In the genomic region with DNA sequence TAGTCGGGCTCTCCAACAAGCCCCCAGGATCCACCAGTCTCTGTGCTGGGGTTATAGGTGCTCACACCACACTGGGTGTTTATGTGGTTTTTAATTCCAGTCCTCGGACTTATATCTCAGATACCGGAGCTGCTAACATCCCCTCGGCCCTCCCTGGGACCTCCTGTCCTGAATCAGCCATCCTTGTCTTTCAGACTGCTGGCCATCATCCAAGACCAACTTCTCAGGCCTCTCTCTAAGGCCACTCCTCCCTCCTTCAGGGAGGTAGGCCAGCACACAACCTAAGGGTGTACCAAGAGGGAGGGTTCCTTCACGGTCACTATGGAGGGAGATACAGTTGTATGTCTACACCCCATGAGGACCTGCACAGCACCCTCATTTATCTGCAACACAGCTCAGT, we compare ENCODE assay signal across 18 mouse cellular contexts. TPM values are rescaled to one million over a fixed set of nuclear protein-coding genes. Genes with fewer than 3 reads are reported as not detected.
DNase-seq lines count a peak whose midpoint lies in the region; ATAC-seq and TF ChIP-seq lines count a peak whose summit lies in the region.
"Had no signal": no experiment of that assay in that cellular context is flagged by ENCODE, and none has a peak within 500 bp of the region (broad histone marks: within the 10 kb centered on the region; RNA-seq: fewer than 3 reads in every experiment).

No protein-coding gene starts in this region.

- WGBS in kidney, postnatal 0 days: 27% methylated on average over 5 of the region's 5 CpGs
- 27% methylated on average over 5 of the region's 5 CpGs for WGBS in kidney, embryonic 16.5 days
- 32% methylated on average over 5 of the region's 5 CpGs for WGBS in lung, embryonic 15.5 days
- 58% methylated on average over 5 of the region's 5 CpGs for WGBS in lung, adult 2 months
- 59% methylated on average over 5 of the region's 5 CpGs for WGBS in stomach, postnatal 0 days

- no peaks in the 10 kb centered on the region for H3K36me3 ChIP-seq in kidney, postnatal 0 days (ENCODE audit: insufficient read depth, low read length)
- H3K36me3 ChIP-seq in kidney, embryonic 16.5 days (ENCODE audit: insufficient read depth, low read length): no peaks in the 10 kb centered on the region
- H3K36me3 ChIP-seq in lung, embryonic 15.5 days: no peaks in the 10 kb centered on the region
- no peaks in the 10 kb centered on the region for H3K36me3 ChIP-seq in stomach, postnatal 0 days (ENCODE audit: control insufficient read depth, insufficient read depth, low read length)
- H3K36me3 ChIP-seq: embryonic facial prominence, embryonic 13.5 days had no signal

- no peak for TF ChIP-seq CTCF in kidney, postnatal 0 days (IDR thresholded peaks at IDR 0.05; ENCODE audit: low read depth)
- TF ChIP-seq CTCF in lung, adult 2 months (IDR thresholded peaks at IDR 0.05; ENCODE audit: insufficient read depth, low read length): no peak
- no peak for TF ChIP-seq CTCF in stomach, postnatal 0 days (IDR thresholded peaks at IDR 0.05; ENCODE audit: low read depth)

- peak; percentile 63 for DNase-seq in kidney, postnatal 0 days (ENCODE audit: low spot score)
- no peak for DNase-seq in lung, adult 2 months
- DNase-seq in NIH3T3 (ENCODE audit: low read depth): peak; percentile 41
- DNase-seq in stomach, postnatal 0 days (ENCODE audit: low spot score): no peak
- DNase-seq: adrenal gland, adult 2 months; adrenal gland, postnatal 25 days; cerebellum, adult 18-20 months; cerebellum, adult 9-11 months; cerebellum, postnatal 36 days; forebrain, postnatal 0 days; gastrocnemius, postnatal 14 days; heart, adult 2 months; heart, postnatal 36 days had no signal

- peak; percentile 33; the same call in 1 of the 2 replicates for ATAC-seq in kidney, postnatal 0 days (replicated peaks; ENCODE audit: low FRiP score, low read depth)
- no peak for ATAC-seq in kidney, embryonic 16.5 days (ENCODE audit: low FRiP score, low TSS enrichment)
- peak; percentile 28; the same call in 1 of the 2 replicates for ATAC-seq in lung, embryonic 15.5 days (ENCODE audit: borderline replicate concordance, extremely low read depth, low FRiP score, low TSS enrichment)
- ATAC-seq in stomach, postnatal 0 days (ENCODE audit: low FRiP score, low TSS enrichment): no peak
- ATAC-seq: forebrain, embryonic 13.5 days; forebrain, postnatal 0 days had no signal

- no peak for TF ChIP-seq POLR2A in lung, adult 2 months (IDR thresholded peaks at IDR 0.05; ENCODE audit: borderline replicate concordance, extremely low read depth, low read depth, low read length)

- TF ChIP-seq EP300 in stomach, postnatal 0 days (optimal IDR thresholded peaks at IDR 0.05): no peak

- no peak overlapping the region for H3K4me3 ChIP-seq in kidney, postnatal 0 days (replicated peaks; ENCODE audit: low read depth, low read length)
- no peak overlapping the region for H3K4me3 ChIP-seq in kidney, embryonic 16.5 days (ENCODE audit: low read length)
- H3K4me3 ChIP-seq in lung, embryonic 15.5 days: no peak overlapping the region
- H3K4me3 ChIP-seq in lung, adult 2 months (replicated peaks; ENCODE audit: extremely low read depth, low read depth, low read length): no peak overlapping the region
- H3K4me3 ChIP-seq in stomach, postnatal 0 days (ENCODE audit: low read depth, low read length): no peak overlapping the region
- H3K4me3 ChIP-seq: embryonic facial prominence, embryonic 13.5 days; forebrain, embryonic 13.5 days; heart, adult 2 months had no signal

- no peak overlapping the region for H3K27ac ChIP-seq in kidney, postnatal 0 days
- H3K27ac ChIP-seq in kidney, embryonic 16.5 days (ENCODE audit: low read length): no peak overlapping the region
- H3K27ac ChIP-seq in lung, embryonic 15.5 days: no peak overlapping the region
- 0 out of 2 replicates have a peak overlapping the region, but pooled peaks have one; percentile 2 for H3K27ac ChIP-seq in stomach, postnatal 0 days (replicated peaks)
- H3K27ac ChIP-seq: embryonic facial prominence, embryonic 13.5 days; forebrain, embryonic 13.5 days; heart, adult 2 months had no signal

- no peak overlapping the region for H3K4me2 ChIP-seq in kidney, postnatal 0 days (ENCODE audit: low read length)
- H3K4me2 ChIP-seq in kidney, embryonic 16.5 days (replicated peaks; ENCODE audit: low read depth, low read length): no peak overlapping the region
- no peak overlapping the region for H3K4me2 ChIP-seq in lung, embryonic 15.5 days
- no peak overlapping the region for H3K4me2 ChIP-seq in stomach, postnatal 0 days (replicated peaks; ENCODE audit: low read depth)
- H3K4me2 ChIP-seq: embryonic facial prominence, embryonic 13.5 days; forebrain, embryonic 13.5 days; heart, embryonic 11.5 days had no signal

- no peak overlapping the region for H3K9ac ChIP-seq in kidney, postnatal 0 days (ENCODE audit: low read depth, low read length)
- no peak overlapping the region for H3K9ac ChIP-seq in kidney, embryonic 16.5 days (replicated peaks; ENCODE audit: low read length)
- no peak overlapping the region for H3K9ac ChIP-seq in lung, embryonic 15.5 days
- no peak overlapping the region for H3K9ac ChIP-seq in stomach, postnatal 0 days (ENCODE audit: low read length)
- H3K9ac ChIP-seq: embryonic facial prominence, embryonic 13.5 days; forebrain, embryonic 13.5 days; forebrain, postnatal 0 days had no signal

- H3K4me1 ChIP-seq in kidney, postnatal 0 days (replicated peaks; ENCODE audit: insufficient read depth, low read length): peaks cover 23% of the 10 kb centered on the region
- H3K4me1 ChIP-seq in kidney, embryonic 16.5 days (ENCODE audit: insufficient read depth, low read length): peaks cover 14% of the 10 kb centered on the region
- peaks cover 41% of the 10 kb centered on the region for H3K4me1 ChIP-seq in lung, embryonic 15.5 days
- H3K4me1 ChIP-seq in lung, adult 2 months (ENCODE audit: control insufficient read depth, insufficient read depth, low read length): peaks cover 4% of the 10 kb centered on the region; the same call in 1 of the 2 replicates
- 0 out of 2 replicates have a peak, but pooled peaks cover 2% of the 10 kb centered on the region for H3K4me1 ChIP-seq in stomach, postnatal 0 days (replicated peaks; ENCODE audit: control insufficient read depth, insufficient read depth)

- H3K9me3 ChIP-seq in kidney, postnatal 0 days (replicated peaks; ENCODE audit: low read length): no peaks in the 10 kb centered on the region
- H3K9me3 ChIP-seq in kidney, embryonic 16.5 days (ENCODE audit: low read length): no peaks in the 10 kb centered on the region
- H3K9me3 ChIP-seq in lung, embryonic 15.5 days: no peaks in the 10 kb centered on the region
- H3K9me3 ChIP-seq in stomach, postnatal 0 days (ENCODE audit: control insufficient read depth, low read length): no peaks in the 10 kb centered on the region
- H3K9me3 ChIP-seq: embryonic facial prominence, embryonic 13.5 days; forebrain, embryonic 13.5 days had no signal

- peaks cover 8% of the 10 kb centered on the region; the same call in 1 of the 2 replicates for H3K27me3 ChIP-seq in kidney, postnatal 0 days (ENCODE audit: insufficient read depth, low read length)
- peaks cover 27% of the 10 kb centered on the region for H3K27me3 ChIP-seq in kidney, embryonic 16.5 days (ENCODE audit: insufficient read depth, low read length)
- H3K27me3 ChIP-seq in lung, embryonic 15.5 days: peaks cover 23% of the 10 kb centered on the region
- H3K27me3 ChIP-seq in stomach, postnatal 0 days (ENCODE audit: control insufficient read depth, insufficient read depth, low read length): peaks cover 2% of the 10 kb centered on the region; the same call in 1 of the 2 replicates

RNA-seq across cellular contexts. Expression of a gene that starts 4.3 kb away (rescaled TPM):
- polyA plus RNA-seq in kidney, postnatal 0 days (2015; fragmentation: Nextera tagmentation; extraction: Ambion mirVana): 46.5 and 51.7 TPM in 2 replicates
- 26.5 and 29.1 TPM in 2 replicates for polyA plus RNA-seq in kidney, embryonic 16.5 days (2015; fragmentation: Nextera tagmentation; extraction: Ambion mirVana)
- 22.6 and 25.8 TPM in 2 replicates for polyA plus RNA-seq in lung, embryonic 15.5 days (2015; fragmentation: Nextera tagmentation; extraction: Ambion mirVana)
- 18.5 and 24.4 TPM in 2 replicates for polyA plus RNA-seq in lung, adult 2 months (2012; rRNA removed)
- polyA plus RNA-seq in stomach, postnatal 0 days (2015; fragmentation: Nextera tagmentation; extraction: Ambion mirVana): 25.0 and 28.6 TPM in 2 replicates

Comparison
In these comparisons a context has a peak if more than half of its experiments do, and no peak if none do; other contexts are left out.
1. ATAC-seq: peak in kidney, postnatal 0 days (single experiment) and lung, embryonic 15.5 days (single experiment); none in kidney, embryonic 16.5 days (single experiment) and stomach, postnatal 0 days (single experiment).
2. DNase-seq: peak in kidney, postnatal 0 days (single experiment) and NIH3T3 (single experiment); none in lung, adult 2 months (single experiment) and stomach, postnatal 0 days (single experiment).